Mouse (Mus musculus) myocyte (in vitro differentiated cells): Measurements from ENCODE around the gene Atg13. TPM values are rescaled to one million over a fixed set of nuclear protein-coding genes. Genes with fewer than 3 reads are reported as not detected.

Experiments used
- H3K27me3 ChIP-seq: one replicate; pipeline ENCODE4 v1.6.1; 2011; ENCODE audit not compliant: control insufficient read depth, insufficient read depth, insufficient read length
- H3K36me3 ChIP-seq: one replicate; pipeline ENCODE4 v1.6.1; 2011; ENCODE audit not compliant: control insufficient read depth, insufficient read depth
- H3K4me2 ChIP-seq: one replicate; pipeline ENCODE4 v1.6.1; 2011; ENCODE audit warnings: low read depth, control low read depth
- H3K4me3 ChIP-seq: one replicate; pipeline ENCODE4 v1.5.1; 2011; ENCODE audit warnings: mild to moderate bottlenecking, control low read depth, moderate library complexity
- H3K79me2 ChIP-seq: one replicate; pipeline ENCODE4 v1.6.1; 2011; ENCODE audit not compliant: control insufficient read depth, insufficient read depth
- H3ac ChIP-seq: one replicate; pipeline ENCODE4 v1.6.1; 2011; ENCODE audit not compliant: control insufficient read depth, insufficient read length
- CEBPB ChIP-seq: IDR thresholded peaks from 2 replicates; pipeline ENCODE4 v1.6.1; 2011; ENCODE audit warnings: mild to moderate bottlenecking, moderate library complexity; ENCODE audit not compliant: poor library complexity, insufficient read depth, severe bottlenecking
- E2F4 ChIP-seq: IDR thresholded peaks from one replicate; pipeline ENCODE4 v1.6.1; 2011; ENCODE audit warnings: mild to moderate bottlenecking, control low read depth, moderate library complexity; ENCODE audit not compliant: insufficient read depth
- MAX ChIP-seq: IDR thresholded peaks from one replicate; pipeline ENCODE4 v1.6.1; 2011; ENCODE audit warnings: low read depth, mild to moderate bottlenecking, control low read depth
- MYOD1 ChIP-seq, 3 experiments: IDR thresholded peaks; one replicate each; pipeline ENCODE4 v1.6.1; 2011; ENCODE audit warnings: control low read depth in 2 of 3, low read depth in 2 of 3, mild to moderate bottlenecking in 2 of 3, moderate library complexity in 1 of 3; ENCODE audit not compliant: insufficient read length in 2 of 3, control insufficient read depth in 1 of 3
- MYOG ChIP-seq, 3 experiments: IDR thresholded peaks; one replicate each; pipeline ENCODE4 v1.6.1; 2011; ENCODE audit warnings: control low read depth in 2 of 3, low read depth in 2 of 3, mild to moderate bottlenecking in 2 of 3; ENCODE audit not compliant: insufficient read length in 2 of 3, control insufficient read depth in 1 of 3, insufficient read depth in 1 of 3
- POLR2A ChIP-seq: IDR thresholded peaks from one replicate; pipeline ENCODE4 v1.6.1; 2011; ENCODE audit warnings: low read depth, mild to moderate bottlenecking, control low read depth, moderate library complexity; ENCODE audit not compliant: insufficient read length
- POLR2AphosphoS2 ChIP-seq: IDR thresholded peaks from one replicate; pipeline ENCODE4 v1.6.1; 2011; ENCODE audit warnings: low read depth, control low read depth; ENCODE audit not compliant: insufficient read length
- REST ChIP-seq: IDR thresholded peaks from one replicate; pipeline ENCODE4 v1.6.1; 2011; ENCODE audit warnings: mild to moderate bottlenecking, control low read depth, moderate library complexity; ENCODE audit not compliant: insufficient read depth, insufficient read length
- SRF ChIP-seq: IDR thresholded peaks from one replicate; pipeline ENCODE4 v1.6.1; 2011; ENCODE audit warnings: low read depth; ENCODE audit not compliant: control insufficient read depth, insufficient read length
- TCF12 ChIP-seq: IDR thresholded peaks from one replicate; pipeline ENCODE4 v1.6.1; 2011; ENCODE audit warnings: mild to moderate bottlenecking, control low read depth; ENCODE audit not compliant: poor library complexity, insufficient read depth, severe bottlenecking
- TCF3 ChIP-seq: IDR thresholded peaks from one replicate; pipeline ENCODE4 v1.6.1; 2011; ENCODE audit warnings: low read depth, control low read depth; ENCODE audit not compliant: insufficient read length
- USF1 ChIP-seq: IDR thresholded peaks from one replicate; pipeline ENCODE4 v1.6.1; 2011; ENCODE audit warnings: low read depth, mild to moderate bottlenecking, control low read depth, moderate library complexity
- polyA plus RNA-seq: library from polyadenylated mRNA; unstranded; fragments of >200 nt; fragmentation: generic; extraction: Trizol; gene quantifications from one replicate; pipeline ENCODE4 v1.2.1, GENCODE M21; 2012; ENCODE audit warnings: missing spikeins

Atg13 gene
- polyA plus RNA-seq, 1 experiment, result 29.7 TPM

GRCm38 (mm10) chr2:91627486-91627885 is 82.9 kb downstream of the Atg13 start:
- no peak for TF ChIP-seq CEBPB
- TF ChIP-seq POLR2A, result no peak
- TF ChIP-seq POLR2AphosphoS2, result no peak
- TF ChIP-seq REST, result no peak
- TF ChIP-seq USF1, result no peak
- no peak for TF ChIP-seq E2F4
- no peak for TF ChIP-seq MAX
- TF ChIP-seq MYOD1 (IDR thresholded peaks at IDR 0.05; ENCODE audit: control insufficient read depth in 1 of 3, insufficient read length in 2 of 3, low read depth in 2 of 3), result no peak
- TF ChIP-seq MYOG (IDR thresholded peaks at IDR 0.05; ENCODE audit: control insufficient read depth in 1 of 3, insufficient read depth in 1 of 3, insufficient read length in 2 of 3, low read depth in 2 of 3), result no peak
- TF ChIP-seq TCF3, result no peak
- no peak for TF ChIP-seq SRF
- no peak for TF ChIP-seq TCF12
- H3K4me3 ChIP-seq, result no peak overlapping the region
- H3K27me3 ChIP-seq, result no peaks in the 10 kb centered on the region
- no peak overlapping the region for H3ac ChIP-seq
- H3K4me2 ChIP-seq, result no peak overlapping the region
- H3K79me2 ChIP-seq, result no peaks in the 10 kb centered on the region
- peaks cover 2% of the 10 kb centered on the region for H3K36me3 ChIP-seq

Other genes starting within 250 kb of the Atg13 start
- gene Ckap5, start 183.8 kb downstream of the Atg13 start, polyA plus RNA-seq, result 12.6 TPM
- 6.2 TPM for gene F2, start 74.2 kb downstream of the Atg13 start, polyA plus RNA-seq
- gene Zfp408, start 60.8 kb downstream of the Atg13 start, polyA plus RNA-seq, result 11.8 TPM
- gene Arhgap1, start 60.7 kb downstream of the Atg13 start, polyA plus RNA-seq, result 52.7 TPM
- 5.1 TPM for gene Harbi1, start 276 bp upstream of the Atg13 start, polyA plus RNA-seq
- 19.3 TPM for gene Ambra1, start 19.6 kb upstream of the Atg13 start, polyA plus RNA-seq
- 0.64 TPM for gene Chrm4, start 216.7 kb upstream of the Atg13 start, polyA plus RNA-seq
- 0.29 TPM for gene Mdk, start 221.7 kb upstream of the Atg13 start, polyA plus RNA-seq
- 4.7 TPM for gene Gm9821, start 235.1 kb upstream of the Atg13 start, polyA plus RNA-seq